Mouse (Mus musculus) CH12.LX (cell line): ENCODE results near the gene Dnal4.

Experiments
- CHD1 ChIP-seq: IDR thresholded peaks from 2 replicates; pipeline ENCODE4 v1.6.1; 2012; ENCODE audit warnings: low read depth, low read length, improper control_type of control experiment, inconsistent platforms
- CTCF ChIP-seq, 2 experiments: IDR thresholded peaks in 1 of 2; conservative IDR thresholded peaks in 1 of 2; 2 replicates each; pipeline ENCODE4 v1.5.1; 2011 to 2012; ENCODE audit warnings: low read depth in 2 of 2, low read length in 2 of 2, improper control_type of control experiment in 1 of 2, inconsistent platforms in 1 of 2, mild to moderate bottlenecking in 1 of 2, moderate library complexity in 1 of 2
- ELF1 ChIP-seq: IDR thresholded peaks from 2 replicates; pipeline ENCODE4 v1.6.1; 2014; ENCODE audit warnings: low read depth, mild to moderate bottlenecking, inconsistent platforms, low read length, improper control_type of control experiment
- MAX ChIP-seq: IDR thresholded peaks from 2 replicates; pipeline ENCODE4 v1.6.1; 2011; ENCODE audit warnings: low read length, improper control_type of control experiment
- MEF2A ChIP-seq: IDR thresholded peaks from 2 replicates; pipeline ENCODE4 v1.6.1; 2014; ENCODE audit warnings: low read depth, mild to moderate bottlenecking, inconsistent platforms, low read length, improper control_type of control experiment, borderline replicate concordance
- POLR2A ChIP-seq: IDR thresholded peaks from 2 replicates; pipeline ENCODE4 v1.6.1; 2011; ENCODE audit warnings: low read depth, mild to moderate bottlenecking, improper control_type of control experiment, low read length
- POLR2AphosphoS2 ChIP-seq: IDR thresholded peaks from 2 replicates; pipeline ENCODE4 v1.6.1; 2011; ENCODE audit warnings: low read depth, low read length, improper control_type of control experiment
- UBTF ChIP-seq: IDR thresholded peaks from 2 replicates; pipeline ENCODE4 v1.6.1; 2012; ENCODE audit warnings: low read depth, mild to moderate bottlenecking, inconsistent platforms, low read length, improper control_type of control experiment, moderate library complexity
- USF1 ChIP-seq: IDR thresholded peaks from 2 replicates; pipeline ENCODE4 v1.6.1; 2014; ENCODE audit warnings: low read depth, mild to moderate bottlenecking, inconsistent platforms, low read length, improper control_type of control experiment
- ZKSCAN1 ChIP-seq: IDR thresholded peaks from 2 replicates; pipeline ENCODE4 v1.6.1; 2012; ENCODE audit warnings: low read depth, inconsistent platforms, low read length, improper control_type of control experiment, borderline replicate concordance
- ZMIZ1 ChIP-seq: IDR thresholded peaks from 2 replicates; pipeline ENCODE4 v1.6.1; 2012; ENCODE audit warnings: low read depth, mild to moderate bottlenecking, inconsistent platforms, low read length, improper control_type of control experiment
- ZNF384 ChIP-seq: IDR thresholded peaks from 2 replicates; pipeline ENCODE4 v1.6.1; 2012; ENCODE audit warnings: low read depth, low read length, improper control_type of control experiment, inconsistent platforms

DNA sequence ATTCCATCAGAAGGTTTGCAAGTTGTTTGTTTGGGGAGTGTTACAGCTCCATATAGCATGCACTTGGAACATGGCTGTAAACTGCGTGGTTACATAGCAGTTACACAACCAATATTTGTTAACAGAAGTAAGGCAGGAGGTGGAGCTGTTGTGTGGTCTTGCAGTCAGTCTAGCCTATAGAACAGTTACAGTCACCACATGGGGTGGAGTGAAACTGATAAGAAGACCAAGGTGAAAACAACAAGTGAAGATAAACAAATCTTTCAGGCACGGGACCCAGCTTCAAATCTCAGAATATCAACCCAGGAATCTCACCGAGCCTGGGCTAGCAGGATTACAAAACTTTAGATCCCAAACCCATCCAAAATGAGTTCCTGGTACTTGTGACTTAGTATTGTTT lies 36.9 kb downstream of the Dnal4 start:
- TF ChIP-seq POLR2A (no peak), CTCF (conservative IDR thresholded peaks at IDR 0.05 in 1 of 2, IDR thresholded peaks at IDR 0.05 in 1 of 2; ENCODE audit: low read depth in 2 of 2, low read length in 2 of 2) (no peak), POLR2AphosphoS2 (no peak), UBTF (no peak), MAX (no peak), ELF1 (no peak), USF1 (no peak), ZKSCAN1 (no peak), MEF2A (no peak), ZMIZ1 (no peak), CHD1 (no peak), ZNF384 (no peak)
